Mouse (Mus musculus) thymus, postnatal 36 days (tissue): ENCODE measurements around the gene Scrn3.

Experiments
- DNase-seq, 2 experiments: peaks; one replicate each; pipeline ENCODE4 v3.0.0; 2022; ENCODE audit warnings: mixed read lengths in 2 of 2

Gene Scrn3

GRCm38 (mm10) chr2:73312152-73313116 lies at the start of gene Scrn3, which contains the start of gene Cir1:
Scrn3 (plus strand) TSS chr2:73312601.
Cir1 (minus strand) TSS chr2:73312701.
- peak; percentile 92 to 97 for DNase-seq

DNA sequence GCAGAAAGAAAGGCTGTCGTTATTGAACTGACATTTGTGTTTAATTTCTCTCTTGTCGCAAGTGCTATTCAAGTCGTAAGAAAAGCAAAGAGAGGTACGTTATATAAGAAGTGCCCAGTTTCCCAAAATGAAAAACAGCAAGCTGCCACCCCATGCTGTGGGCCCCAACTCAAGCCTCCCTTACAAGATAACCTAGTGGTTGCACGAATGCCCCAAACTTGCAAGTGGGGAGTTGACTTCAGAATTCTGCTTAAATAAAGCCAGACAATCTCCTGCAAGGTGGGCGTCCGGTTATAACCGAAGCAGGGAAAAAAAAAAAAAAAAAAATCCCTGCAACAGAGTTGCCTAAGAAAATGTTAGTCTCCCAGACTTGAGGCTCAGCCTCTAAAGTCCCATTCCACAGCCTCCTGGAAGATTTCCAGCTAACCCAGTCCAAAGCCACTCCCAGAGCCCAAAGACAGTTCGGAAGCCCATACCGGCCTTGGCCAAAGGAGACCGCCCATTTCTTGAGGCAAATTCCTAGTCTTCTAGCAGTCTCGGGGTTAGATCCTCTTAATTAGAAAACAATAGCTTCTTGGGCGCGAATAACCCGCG lies 49.1 kb upstream of the Scrn3 start:
- DNase-seq, result no peak

DNA sequence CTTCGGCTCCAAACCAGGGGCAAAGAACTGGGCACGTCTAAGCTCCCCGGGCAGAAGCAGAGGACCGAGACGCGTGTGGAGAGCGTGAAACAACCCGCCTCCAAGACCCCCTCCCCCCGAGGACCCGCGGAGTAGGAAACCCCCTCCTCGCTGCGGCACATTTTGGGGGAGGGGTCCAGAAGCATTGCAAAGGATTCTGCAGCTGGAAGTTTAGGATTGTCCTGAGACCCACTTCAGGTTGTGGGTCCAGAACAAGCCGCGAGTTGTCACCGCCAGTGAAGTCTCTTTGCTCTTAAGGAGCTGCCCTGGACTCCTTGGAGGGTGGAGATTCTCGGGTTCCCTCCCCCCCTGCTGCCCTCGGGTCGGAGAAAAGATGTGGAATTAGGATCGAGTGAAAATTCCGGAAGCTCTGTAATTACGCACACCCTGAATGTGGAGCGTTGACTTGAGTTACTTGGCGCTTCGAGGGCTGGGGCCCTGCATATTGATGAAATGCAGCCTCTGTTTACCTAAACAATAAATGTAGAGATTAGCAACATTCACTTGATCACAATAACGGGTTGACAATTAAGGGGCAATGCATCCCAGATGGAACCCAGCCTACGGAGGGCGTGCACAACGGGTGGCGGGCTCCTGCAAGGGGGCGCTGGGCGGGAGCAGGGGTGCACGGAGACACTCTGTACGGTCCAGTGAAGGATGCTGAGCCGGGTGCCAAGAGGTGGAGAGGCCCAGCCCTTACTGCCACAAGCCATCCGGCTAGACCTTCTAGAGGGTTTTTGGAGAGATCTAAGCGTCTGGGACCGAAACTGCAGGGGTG lies 48.4 kb upstream of the Scrn3 start:
- DNase-seq, result no peak

- DNase-seq, result no peak
Observed at GRCm38 (mm10) chr2:73264611-73265195, 47.7 kb upstream of the Scrn3 start.

DNA sequence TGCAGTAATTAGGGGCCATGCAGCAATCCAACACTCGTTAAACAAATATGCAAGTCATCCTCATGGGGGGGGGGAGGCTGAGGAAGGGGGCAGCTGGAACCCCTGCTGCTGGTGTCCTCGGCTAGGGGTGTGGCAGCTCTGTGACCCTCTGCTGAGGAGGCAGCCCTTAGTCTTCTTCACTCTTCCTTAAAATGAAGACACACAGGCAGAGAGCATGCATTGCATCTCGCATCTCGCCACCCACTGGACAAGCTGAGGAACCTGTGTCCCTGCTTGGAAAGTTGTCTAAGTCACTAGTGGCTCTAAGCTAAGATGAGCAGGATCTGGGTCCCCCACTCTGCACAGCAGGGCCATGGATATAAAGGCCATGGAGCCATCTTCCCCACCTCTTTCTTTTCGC lies 46.4 kb upstream of the Scrn3 start:
- no peak for DNase-seq

GRCm38 (mm10) chr2:73266623-73267022 lies 45.8 kb upstream of the Scrn3 start:
- DNase-seq, result no peak

DNA sequence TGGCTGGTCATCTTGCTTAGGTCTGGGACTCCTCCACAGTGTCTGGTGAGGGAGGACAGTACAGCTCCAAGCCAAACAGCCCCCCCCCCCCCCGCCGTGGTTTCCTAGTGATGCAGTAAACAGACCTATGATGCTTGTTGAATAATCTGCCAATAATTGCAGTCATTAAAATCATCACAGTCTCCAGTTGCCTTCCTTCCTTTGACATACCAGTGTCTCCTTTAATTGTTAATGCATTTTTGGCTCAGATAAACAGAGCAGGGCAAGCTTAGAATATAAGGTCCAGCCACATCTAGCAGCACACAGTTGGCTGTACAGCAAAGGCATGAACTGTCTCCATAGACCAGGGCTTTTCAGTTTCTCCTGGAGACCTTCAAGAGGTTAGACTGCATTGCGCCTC lies 45.2 kb upstream of the Scrn3 start:
- no peak for DNase-seq

GRCm38 (mm10) chr2:73267818-73268217 lies 44.6 kb upstream of the Scrn3 start:
- no peak for DNase-seq

GRCm38 (mm10) chr2:73268281-73268680 lies 44.1 kb upstream of the Scrn3 start:
- no peak for DNase-seq

DNA sequence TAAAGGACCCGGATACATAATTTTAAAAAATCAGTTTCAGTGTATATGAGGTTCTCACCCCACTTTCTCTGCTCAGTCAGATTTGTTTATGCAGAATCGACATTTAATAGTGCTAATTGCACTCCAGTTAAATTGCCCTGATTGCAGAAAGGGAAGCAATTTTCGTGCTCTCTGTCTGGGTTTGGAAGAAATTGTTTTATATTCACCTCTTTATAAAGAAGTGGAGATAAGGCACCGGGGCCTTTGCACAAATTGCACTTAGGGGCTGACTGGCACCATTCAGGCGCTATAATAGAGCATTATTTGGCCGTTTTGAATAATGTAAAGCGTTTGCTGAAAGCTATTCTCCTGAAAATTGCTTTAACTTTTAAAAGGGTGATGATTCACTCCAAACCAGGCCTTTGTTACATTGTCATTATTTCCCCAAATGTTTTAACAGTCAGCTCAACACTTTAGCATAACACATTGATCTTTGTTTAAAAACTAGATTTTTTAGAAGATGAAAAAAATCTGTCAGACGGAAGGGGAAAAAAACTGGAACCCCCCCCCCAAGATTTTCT lies 43.5 kb upstream of the Scrn3 start:
- DNase-seq, result no peak

DNA sequence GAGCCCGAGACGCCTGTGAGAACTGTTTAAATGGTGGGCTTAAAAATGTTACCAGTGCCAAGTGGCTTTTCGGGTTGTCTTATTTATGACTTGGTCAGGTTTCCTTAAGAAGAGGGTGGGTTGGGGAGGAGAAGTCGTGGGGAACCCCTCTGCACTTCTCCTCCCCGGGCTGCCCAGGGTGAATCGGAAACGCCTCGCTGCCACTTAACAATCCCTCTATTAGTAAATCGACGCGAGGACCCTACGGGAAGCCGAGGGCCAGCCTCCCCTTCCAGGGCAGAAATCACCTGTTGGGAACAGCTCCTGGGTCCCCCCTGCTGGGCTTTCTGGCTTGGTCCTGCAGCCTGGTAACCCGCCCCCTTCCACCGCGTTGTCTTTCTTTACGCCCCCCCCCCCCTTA lies 42.7 kb upstream of the Scrn3 start:
- DNase-seq, result peak in 1 of 2 experiments; percentile 10

- DNase-seq, result no peak
Observed at GRCm38 (mm10) chr2:73270071-73270592, 42.3 kb upstream of the Scrn3 start.

DNA sequence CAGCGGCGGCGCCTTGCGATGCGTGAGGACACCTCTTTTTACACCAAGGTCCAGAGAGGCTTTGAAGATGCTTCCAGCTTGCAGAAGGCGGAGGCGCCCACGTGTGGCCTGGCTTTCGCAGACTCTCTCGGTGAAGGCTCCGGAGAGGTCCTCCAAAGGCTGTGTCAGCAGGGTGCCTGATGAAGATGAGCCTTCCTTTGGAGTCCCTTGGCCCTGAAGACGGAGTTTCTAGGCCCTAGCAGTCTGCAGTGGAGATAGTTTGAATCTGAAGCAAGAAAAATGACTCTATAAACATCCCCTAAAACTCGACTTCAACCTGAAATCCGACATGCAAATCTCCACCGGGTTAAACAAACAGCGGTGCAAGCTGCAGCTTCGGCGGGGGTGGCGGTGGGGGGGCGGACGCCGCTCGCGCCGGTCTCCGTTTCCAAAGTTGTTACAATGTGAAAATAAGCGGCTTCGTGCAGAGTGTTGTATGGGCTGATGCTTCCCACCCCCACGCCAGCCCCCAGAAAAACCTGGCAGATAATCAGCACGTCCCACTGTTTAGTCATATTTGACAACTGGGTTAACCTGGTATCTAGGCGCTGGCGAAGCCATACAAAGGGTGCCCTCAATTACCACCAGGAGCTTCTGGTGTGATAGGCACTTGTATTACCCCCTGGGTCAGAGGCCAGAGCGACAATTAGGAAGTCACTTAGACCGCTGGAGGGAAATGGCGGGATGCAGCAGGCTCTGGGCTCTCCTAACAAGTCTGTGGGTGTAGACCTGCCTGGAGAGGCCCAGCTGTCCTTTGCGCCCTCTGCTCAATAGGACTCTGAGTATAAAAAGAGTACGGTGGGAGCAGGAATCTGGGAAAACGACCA lies 41.6 kb upstream of the Scrn3 start:
- peak in 1 of 2 experiments; percentile 22 for DNase-seq

DNA sequence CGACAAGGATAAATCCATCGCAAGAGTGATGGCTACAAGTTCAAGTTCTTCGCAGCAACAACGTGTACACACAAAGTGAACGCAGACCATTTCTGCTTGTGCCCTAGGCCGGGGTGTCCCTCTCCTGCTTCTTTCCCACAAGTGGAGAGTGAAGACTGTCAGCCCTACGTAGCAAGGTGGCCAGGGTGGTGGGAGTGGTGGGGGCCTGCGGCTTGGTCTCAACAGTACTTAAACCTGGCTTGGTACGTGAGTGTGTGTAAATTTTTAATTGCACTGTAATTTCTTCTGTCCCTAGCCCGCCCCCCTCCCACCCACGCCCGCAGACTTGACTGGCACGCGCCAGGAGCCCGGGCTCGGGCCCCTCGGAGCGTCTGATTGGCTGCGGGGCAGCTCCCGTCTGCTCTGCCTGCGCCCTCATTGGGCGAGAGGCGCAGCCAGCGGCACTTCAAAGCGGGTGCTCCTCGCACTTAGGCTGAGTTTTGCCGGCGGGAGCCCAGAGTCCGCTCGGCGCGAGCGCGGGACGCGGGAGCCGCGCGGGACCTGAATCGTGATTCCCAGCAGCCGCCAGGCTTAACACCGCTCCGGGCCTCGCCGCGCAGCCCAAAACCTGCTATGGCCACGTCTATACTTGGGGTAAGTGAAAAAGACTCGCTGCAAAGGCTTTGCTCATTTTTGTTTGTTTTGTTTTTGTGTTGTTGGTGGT lies 40.8 kb upstream of the Scrn3 start, which contains the start of gene Sp9:
TSS of gene Sp9 (plus strand) at position 467 of the 703 bp plus-strand sequence.
- peak; percentile 75 to 85 for DNase-seq

- DNase-seq, result peak; percentile 17 to 27
Observed at GRCm38 (mm10) chr2:73272351-73273248, 39.8 kb upstream of the Scrn3 start.

GRCm38 (mm10) chr2:73273249-73274118 lies 38.9 kb upstream of the Scrn3 start:
- peak; percentile 54 to 58 for DNase-seq

DNA sequence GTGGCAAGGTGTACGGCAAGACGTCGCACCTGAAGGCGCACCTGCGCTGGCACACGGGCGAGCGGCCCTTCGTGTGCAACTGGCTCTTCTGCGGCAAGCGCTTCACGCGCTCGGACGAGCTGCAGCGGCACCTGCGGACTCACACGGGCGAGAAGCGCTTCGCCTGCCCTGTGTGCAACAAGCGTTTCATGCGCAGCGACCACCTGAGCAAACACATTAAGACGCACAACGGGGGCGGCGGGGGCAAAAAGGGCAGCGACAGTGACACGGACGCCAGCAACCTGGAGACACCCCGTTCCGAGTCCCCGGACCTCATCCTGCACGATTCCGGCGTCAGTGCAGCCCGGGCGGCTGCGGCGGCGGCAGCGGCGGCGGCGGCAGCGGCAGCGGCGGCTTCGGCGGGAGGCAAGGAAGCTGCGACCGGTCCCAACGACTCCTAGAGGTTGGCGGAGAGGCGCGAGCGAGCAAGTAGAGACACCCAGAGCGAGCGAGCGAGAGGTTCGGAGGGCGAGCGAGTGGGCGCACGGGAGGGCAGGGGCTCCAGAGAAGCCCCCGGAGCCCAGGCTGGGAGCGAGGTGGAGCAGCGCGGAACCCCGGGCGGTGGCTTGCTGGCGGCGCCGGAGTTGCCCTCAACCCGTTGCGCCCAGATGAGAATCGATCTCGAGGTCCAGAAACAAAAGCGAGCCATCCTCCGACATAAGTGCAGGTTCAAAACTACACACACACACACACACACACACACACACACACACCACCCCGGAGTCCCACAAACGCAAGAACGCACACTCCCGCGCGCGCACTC lies 38.1 kb upstream of the Scrn3 start:
- DNase-seq, result peak; percentile 44 to 51
